In genomic region chr5:151245571-151245970, GRCm38 (mm10) we compare ENCODE assay signal across 22 mouse cellular contexts. TPM values are rescaled to one million over a fixed set of nuclear protein-coding genes. Genes with fewer than 3 reads are reported as not detected.
DNase-seq lines count a peak whose midpoint lies in the region; ATAC-seq lines count a peak whose summit lies in the region.
"Had no signal": no experiment of that assay in that cellular context is flagged by ENCODE, and none has a peak within 500 bp of the region (broad histone marks: within the 10 kb centered on the region; RNA-seq: fewer than 3 reads in every experiment).

No protein-coding gene starts in this region.

- peak; percentile 39; the same call in 1 of the 2 replicates for ATAC-seq in intestine, embryonic 16.5 days
- ATAC-seq: forebrain, embryonic 14.5 days; forebrain, embryonic 16.5 days had no signal

- no peaks in the 10 kb centered on the region for H3K36me3 ChIP-seq in heart, embryonic 10.5 days
- no peaks in the 10 kb centered on the region for H3K36me3 ChIP-seq in intestine, embryonic 16.5 days (ENCODE audit: control insufficient read depth, insufficient read depth, low read length)
- H3K36me3 ChIP-seq: embryonic facial prominence, embryonic 13.5 days; embryonic facial prominence, embryonic 15.5 days; forebrain, embryonic 10.5 days; forebrain, embryonic 12.5 days had no signal

- no peak overlapping the region for H3K27ac ChIP-seq in heart, embryonic 10.5 days
- H3K27ac ChIP-seq in intestine, embryonic 16.5 days (ENCODE audit: low read length) = no peak overlapping the region
- H3K27ac ChIP-seq: embryonic facial prominence, embryonic 13.5 days; embryonic facial prominence, embryonic 15.5 days; forebrain, embryonic 10.5 days; forebrain, embryonic 12.5 days had no signal

- H3K9ac ChIP-seq in intestine, embryonic 16.5 days (ENCODE audit: low read depth, low read length) = no peak overlapping the region
- H3K9ac ChIP-seq: embryonic facial prominence, embryonic 13.5 days; embryonic facial prominence, embryonic 15.5 days; forebrain, embryonic 12.5 days had no signal

- H3K4me2 ChIP-seq in intestine, embryonic 16.5 days (ENCODE audit: low read depth, low read length) = no peak overlapping the region
- H3K4me2 ChIP-seq: embryonic facial prominence, embryonic 13.5 days; embryonic facial prominence, embryonic 15.5 days; forebrain, embryonic 12.5 days had no signal

- DNase-seq in heart, embryonic 10.5 days (ENCODE audit: low spot score) = peak; percentile 7
- no peak for DNase-seq in heart, adult 11 months
- no peak for DNase-seq in left cerebral cortex, postnatal 25 days (ENCODE audit: low spot score in 2 of 2)
- DNase-seq in left cerebral cortex, postnatal 10 days (ENCODE audit: extremely low spot score in 1 of 2, low spot score in 2 of 2) = no peak
- DNase-seq: adrenal gland, adult 2 months; adrenal gland, postnatal 10 days; adrenal gland, postnatal 25 days; cerebellum, adult 11 months; cerebellum, adult 18-20 months; cerebellum, adult 8-10 months; cerebellum, adult 9-11 months; cerebellum, postnatal 14 days; cerebellum, postnatal 36 days had no signal

- intact Hi-C loops in left cerebral cortex, postnatal 25 days (cut with DNase I) = no loop called here
- intact Hi-C loops in left cerebral cortex, postnatal 10 days (cut with DNase I) = no loop called here

- no peak overlapping the region for H3K4me3 ChIP-seq in heart, embryonic 10.5 days
- no peak overlapping the region for H3K4me3 ChIP-seq in intestine, embryonic 16.5 days (ENCODE audit: low read length)
- H3K4me3 ChIP-seq: embryonic facial prominence, embryonic 13.5 days; embryonic facial prominence, embryonic 15.5 days; erythroblast, embryonic 14.5 days; forebrain, embryonic 10.5 days; forebrain, embryonic 12.5 days had no signal

- H3K27me3 ChIP-seq in heart, embryonic 10.5 days (ENCODE audit: insufficient read depth, poor library complexity, severe bottlenecking) = 0 out of 2 replicates have a peak, but pooled peaks cover 13% of the 10 kb centered on the region
- H3K27me3 ChIP-seq in intestine, embryonic 16.5 days (replicated peaks; ENCODE audit: control insufficient read depth, insufficient read depth, low read length) = no peaks in the 10 kb centered on the region
- H3K27me3 ChIP-seq: embryonic facial prominence, embryonic 13.5 days; embryonic facial prominence, embryonic 15.5 days; forebrain, embryonic 12.5 days had no signal

- no peaks in the 10 kb centered on the region for H3K9me3 ChIP-seq in heart, embryonic 10.5 days
- H3K9me3 ChIP-seq in intestine, embryonic 16.5 days (ENCODE audit: control insufficient read depth, low read length) = no peaks in the 10 kb centered on the region
- H3K9me3 ChIP-seq: embryonic facial prominence, embryonic 13.5 days; embryonic facial prominence, embryonic 15.5 days; forebrain, embryonic 10.5 days; forebrain, embryonic 12.5 days had no signal

- H3K4me1 ChIP-seq in heart, embryonic 10.5 days = peaks cover 24% of the 10 kb centered on the region
- peaks cover 10% of the 10 kb centered on the region for H3K4me1 ChIP-seq in intestine, embryonic 16.5 days (ENCODE audit: control insufficient read depth, insufficient read depth, low read length)
- H3K4me1 ChIP-seq: embryonic facial prominence, embryonic 13.5 days; embryonic facial prominence, embryonic 15.5 days; forebrain, embryonic 12.5 days had no signal

- WGBS in heart, embryonic 10.5 days = 87% methylated on average over 5 of the region's 5 CpGs
- WGBS in intestine, embryonic 16.5 days = 67% methylated on average over 5 of the region's 5 CpGs

RNA-seq across cellular contexts. Expression of gene Stard13, which starts 11.9 kb away (rescaled TPM):
- polyA plus RNA-seq in heart, embryonic 10.5 days (2016; fragmentation: Nextera tagmentation; extraction: Ambion mirVana) = 2.7 and 3.3 TPM in 2 replicates
- polyA plus RNA-seq in intestine, embryonic 16.5 days (2015; fragmentation: Nextera tagmentation; extraction: Ambion mirVana) = 9.7 and 10.7 TPM in 2 replicates
- 10 to 100 TPM; 11.1 to 11.7 TPM for total RNA-seq in left cerebral cortex, postnatal 25 days (2021)
- total RNA-seq in left cerebral cortex, postnatal 10 days (2021) = 10 to 100 TPM in 1 of 2 experiments, 1 to 10 TPM in 1; 9.8 to 10.7 TPM
- total RNA-seq: MEL had no signal
